Mouse (Mus musculus) cerebellum, adult 11 months (tissue): ENCODE results near the gene Mogat2.

ENCODE experiments used
- DNase-seq: peaks from one replicate; pipeline ENCODE4 v3.0.0; 2022

The Mogat2 gene

DNA sequence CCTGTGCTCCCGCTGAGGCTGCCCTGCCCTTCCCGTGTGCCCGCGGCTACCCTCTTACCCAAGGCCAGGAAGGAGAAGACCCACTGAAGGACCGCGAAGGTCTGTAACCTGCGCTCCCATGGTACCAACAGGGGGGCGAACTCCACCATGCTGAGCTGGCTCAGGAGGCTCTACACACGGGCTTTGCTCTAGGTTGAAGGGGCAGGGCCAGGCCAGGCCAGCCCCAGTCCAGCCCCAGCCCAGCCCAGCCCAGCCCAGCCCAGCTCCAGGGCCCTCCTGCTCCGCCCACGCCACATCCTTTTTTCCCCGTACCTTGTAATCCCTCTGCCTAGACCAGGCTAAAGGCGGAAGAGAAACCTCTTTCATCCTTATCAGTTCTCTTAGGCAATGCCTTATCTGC is at the start of gene Mogat2:
TSS of gene Mogat2 (minus strand) at position 203 of the 400 bp plus-strand sequence.
- DNase-seq = no peak

DNA sequence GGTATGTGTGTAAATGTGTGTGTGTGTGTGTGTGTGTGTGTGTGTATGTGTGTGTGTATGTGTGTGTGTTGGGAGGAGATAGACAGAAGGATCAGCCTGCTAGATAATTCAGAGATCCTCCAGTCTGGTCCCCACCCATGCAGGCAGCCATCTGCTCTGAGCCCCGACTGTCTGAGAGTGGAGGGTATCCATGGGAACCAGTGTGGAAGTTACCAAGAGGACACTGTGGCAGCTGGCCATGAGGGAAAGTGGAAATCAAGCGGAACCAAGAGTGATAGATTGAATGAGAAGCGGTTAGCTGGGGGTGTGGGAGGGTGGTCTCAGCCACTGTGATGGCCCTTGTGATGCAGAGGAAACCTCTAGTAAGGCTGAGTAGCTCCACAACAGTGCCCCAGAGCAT is 48.9 kb upstream of the Mogat2 start:
- no peak for DNase-seq

- no peak for DNase-seq
Observed at GRCm38 (mm10) chr7:99279586-99279985, 41.2 kb upstream of the Mogat2 start.

DNA sequence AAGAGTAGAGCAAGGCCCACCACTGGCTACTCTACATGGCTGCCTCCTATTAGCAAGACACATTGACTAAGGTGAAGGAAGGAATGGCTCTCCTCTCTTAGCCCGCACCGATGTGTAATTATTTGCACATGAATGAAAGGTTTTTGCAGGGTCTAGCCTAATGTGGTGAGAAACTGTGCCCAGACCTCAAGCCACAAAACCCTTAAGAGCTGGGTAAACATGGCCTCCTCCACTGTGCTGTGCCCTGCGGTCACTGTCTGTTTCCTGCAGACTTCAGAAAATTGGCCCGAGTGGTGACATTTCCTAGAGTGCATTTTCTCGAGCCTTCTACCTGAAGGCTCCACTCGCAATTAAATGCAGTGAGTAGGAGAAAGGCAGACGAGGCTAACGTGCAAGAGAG is 39.9 kb upstream of the Mogat2 start:
- no peak for DNase-seq

DNA sequence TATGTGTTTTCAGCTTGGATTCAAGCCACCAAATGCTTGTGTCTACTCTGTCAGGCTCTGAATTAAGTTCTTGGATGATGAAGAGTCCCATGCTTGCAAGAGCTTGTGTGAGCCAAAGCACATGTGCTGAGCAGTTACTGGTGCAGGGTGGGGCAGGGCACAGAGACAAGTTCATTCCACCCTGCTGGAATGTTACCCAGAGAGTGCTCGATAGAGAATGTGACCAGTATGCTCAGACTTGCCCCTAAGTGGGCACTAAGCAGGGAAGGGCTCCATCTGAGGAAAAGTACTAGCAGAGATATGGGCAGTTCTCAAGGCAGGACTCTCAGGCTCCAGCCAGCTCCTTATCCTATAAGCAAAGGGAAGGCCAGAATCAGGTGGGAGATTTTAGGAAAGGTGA is 38.3 kb upstream of the Mogat2 start:
- no peak for DNase-seq

- no peak for DNase-seq
Observed at GRCm38 (mm10) chr7:99275131-99275530, 36.7 kb upstream of the Mogat2 start.

DNA sequence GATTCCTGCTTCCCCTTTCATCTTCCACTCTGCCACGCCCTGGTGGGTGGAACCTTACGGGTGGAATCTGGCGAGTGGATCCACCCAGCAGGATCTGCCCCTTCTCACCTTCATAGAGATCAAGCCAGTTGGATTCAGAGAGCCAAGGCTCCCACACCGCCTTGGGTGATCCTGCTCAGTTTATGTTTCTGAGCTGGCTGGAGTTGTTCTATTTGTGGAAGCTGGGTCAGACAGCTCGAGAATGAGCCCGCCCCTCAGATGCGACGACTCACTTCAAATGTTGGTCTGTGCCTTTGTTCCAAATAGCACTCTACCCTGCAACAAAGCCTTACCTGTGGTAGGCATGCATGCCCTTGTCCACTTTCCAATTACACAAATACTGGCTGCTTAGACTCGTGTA is 33.2 kb upstream of the Mogat2 start:
- no peak for DNase-seq

DNA sequence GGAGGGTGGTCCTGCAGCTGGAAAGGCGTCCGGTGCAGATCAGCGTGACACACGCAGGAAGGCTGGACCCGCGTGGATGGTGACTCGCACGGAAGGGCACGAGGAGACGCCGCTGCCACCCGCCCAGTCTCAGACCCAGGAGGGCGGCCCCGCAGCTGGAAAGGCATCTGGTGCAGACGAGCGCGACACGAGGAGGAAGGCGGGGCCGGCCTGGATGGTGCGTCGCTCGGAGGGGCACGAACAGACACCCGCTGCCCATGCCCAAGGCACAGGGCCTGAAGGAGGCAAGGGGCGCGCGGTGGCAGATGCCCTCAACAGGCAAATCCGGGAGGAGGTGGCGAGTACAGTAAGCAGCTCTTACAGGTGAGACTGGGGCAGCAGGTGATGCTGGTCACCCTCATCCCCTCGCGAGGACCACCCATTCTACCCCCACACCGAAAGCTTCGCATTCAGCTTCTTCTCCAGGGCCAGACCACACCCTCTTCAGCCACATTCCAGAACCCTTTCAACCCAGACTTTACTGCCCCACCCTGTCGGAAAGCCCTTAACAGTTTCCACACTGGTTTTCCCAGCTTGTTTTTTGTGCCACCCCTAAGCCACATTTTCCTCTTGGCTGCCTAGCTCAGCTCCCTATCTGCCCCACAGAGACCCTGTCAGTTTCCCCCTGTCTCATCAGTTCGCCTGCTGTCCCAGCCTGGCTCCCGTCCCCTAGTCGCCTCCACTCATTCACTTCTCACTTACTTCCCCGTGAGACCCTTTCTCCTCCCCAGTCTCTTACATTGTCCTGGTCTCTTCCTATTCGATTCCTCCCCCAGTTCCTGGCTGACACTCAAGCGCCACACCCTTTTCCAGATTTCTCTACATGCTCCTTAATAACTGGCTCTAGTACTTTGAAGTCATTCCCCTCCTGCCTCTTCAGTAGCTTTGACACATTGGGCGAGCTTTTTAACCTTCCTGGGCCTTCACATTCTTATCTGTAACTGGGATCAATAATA is 30.8 kb upstream of the Mogat2 start:
- no peak for DNase-seq

DNA sequence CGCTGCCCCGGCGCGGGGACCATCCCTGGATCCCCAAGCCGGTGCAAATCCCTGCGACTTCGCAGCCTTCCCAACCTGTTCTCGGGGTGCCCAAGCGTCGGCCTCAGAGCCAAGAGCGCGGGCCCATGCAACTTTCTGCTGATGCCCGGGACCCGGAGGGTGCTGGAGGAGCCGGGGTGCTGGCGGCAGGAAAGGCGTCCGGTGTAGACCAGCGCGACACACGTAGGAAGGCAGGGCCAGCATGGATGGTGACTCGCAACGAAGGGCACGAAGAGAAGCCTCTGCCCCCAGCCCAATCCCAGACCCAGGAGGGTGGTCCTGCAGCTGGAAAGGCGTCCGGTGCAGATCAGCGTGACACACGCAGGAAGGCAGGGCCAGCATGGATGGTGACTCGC is 30.1 kb upstream of the Mogat2 start:
- no peak for DNase-seq

- DNase-seq = peak; percentile 66
Observed at GRCm38 (mm10) chr7:99267897-99268505, 29.6 kb upstream of the Mogat2 start.

GRCm38 (mm10) chr7:99267251-99267896 is 29.0 kb upstream of the Mogat2 start, which contains the start of gene Map6:
Map6 (plus strand) TSS chr7:99267447.
- peak; percentile 73 for DNase-seq

GRCm38 (mm10) chr7:99264597-99264996 is 26.2 kb upstream of the Mogat2 start:
- no peak for DNase-seq

DNA sequence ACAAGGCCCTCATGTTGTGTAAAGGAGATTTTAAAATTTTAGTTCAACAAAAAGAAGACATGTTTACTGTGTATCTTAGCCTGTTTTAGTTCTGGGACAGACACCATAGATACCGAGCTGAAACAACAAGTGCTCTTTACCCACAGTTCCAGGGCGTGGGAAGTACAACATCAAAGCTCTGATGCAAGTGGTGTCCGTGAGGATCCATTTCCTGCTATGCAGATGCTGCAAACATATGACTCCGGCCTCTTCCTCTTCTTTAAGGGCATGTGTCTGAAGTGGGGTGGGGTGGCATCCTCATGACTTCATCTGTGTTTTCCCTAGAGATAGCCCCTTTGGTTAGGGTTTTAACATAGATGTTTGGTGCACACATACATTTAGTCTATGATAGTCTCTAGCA is 25.1 kb upstream of the Mogat2 start:
- DNase-seq = no peak

- no peak for DNase-seq
Observed at GRCm38 (mm10) chr7:99261900-99262299, 23.5 kb upstream of the Mogat2 start.

- no peak for DNase-seq
Observed at GRCm38 (mm10) chr7:99255006-99255405, 16.6 kb upstream of the Mogat2 start.

DNA sequence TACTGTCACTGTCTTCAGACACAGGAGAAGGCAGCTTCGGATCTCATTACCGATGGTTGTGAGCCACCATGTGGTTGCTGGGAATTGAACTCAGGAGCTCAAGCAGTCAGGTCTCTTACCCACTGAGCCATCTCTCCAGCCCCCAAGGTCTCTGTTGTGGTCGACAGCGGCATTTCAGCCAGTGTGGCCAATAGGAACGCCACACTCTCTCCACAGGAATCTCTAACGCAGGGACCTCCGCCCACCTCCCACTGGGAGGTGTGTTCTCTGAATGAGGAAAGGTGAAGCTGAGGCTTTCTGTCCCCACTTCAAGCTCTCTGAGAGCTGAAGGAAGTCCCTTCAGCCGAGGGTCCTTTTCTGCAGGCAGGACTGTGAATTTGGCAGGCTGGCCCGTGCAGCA is 12.0 kb upstream of the Mogat2 start:
- DNase-seq = no peak

DNA sequence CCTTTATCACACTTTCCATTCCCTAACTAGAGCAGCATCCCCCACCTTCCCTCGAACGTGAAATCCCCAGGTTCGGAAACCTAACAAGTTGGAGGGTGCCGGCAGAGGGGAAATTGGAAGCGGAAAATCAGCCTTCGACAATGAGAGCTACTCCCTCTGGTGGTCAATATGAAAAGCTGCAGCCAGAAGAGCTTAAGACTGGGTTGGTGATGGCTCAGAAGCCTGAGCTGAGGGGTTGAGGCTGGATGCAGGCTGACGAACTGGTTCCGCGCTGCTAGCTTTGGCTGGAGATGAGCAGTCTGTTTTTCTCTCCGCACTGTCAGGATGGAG is 11.1 kb upstream of the Mogat2 start:
- DNase-seq = peak; percentile 31

- DNase-seq = no peak
Observed at GRCm38 (mm10) chr7:99248906-99249581, 10.6 kb upstream of the Mogat2 start.

- no peak for DNase-seq
Observed at GRCm38 (mm10) chr7:99248157-99248742, 9.8 kb upstream of the Mogat2 start.

- no peak for DNase-seq
Observed at GRCm38 (mm10) chr7:99242097-99242496, 3.7 kb upstream of the Mogat2 start.

GRCm38 (mm10) chr7:99236888-99237660 is 1.3 kb downstream of the Mogat2 start:
- DNase-seq = no peak

- DNase-seq = no peak
Observed at GRCm38 (mm10) chr7:99235657-99236056, 2.8 kb downstream of the Mogat2 start.
